Mouse (Mus musculus) liver, adult 2 months (tissue): Measurements from ENCODE around the gene Cnot4.

ENCODE experiments used
- CTCF ChIP-seq: fragments of 200-500 bp; IDR thresholded peaks from 2 replicates; pipeline ENCODE4 v1.5.1; 2011; ENCODE audit warnings: low read depth, low read length, control low read depth
- POLR2A ChIP-seq: fragments of 200-500 bp; IDR thresholded peaks from 2 replicates; pipeline ENCODE4 v1.6.1; 2011; ENCODE audit warnings: low read length, control low read depth; ENCODE audit not compliant: insufficient read depth; ENCODE audit errors: extremely low read depth

- no peak for TF ChIP-seq POLR2A
- TF ChIP-seq CTCF: no peak
Measured at GRCm38 (mm10) chr6:34994692-34995091, 138.8 kb downstream of the Cnot4 start.
